Mouse (Mus musculus) liver, embryonic 15.5 days (tissue): ENCODE data around the gene Dag1. TPM values are rescaled to one million over a fixed set of nuclear protein-coding genes. Genes with fewer than 3 reads are reported as not detected.

Experiments used
- polyA plus RNA-seq: library from polyadenylated mRNA; unstranded; fragments of >200 nt; fragmentation: Nextera tagmentation; extraction: Ambion mirVana; gene quantifications from 2 replicates; pipeline ENCODE4 v1.2.1, GENCODE M21; 2015

Gene Dag1
- polyA plus RNA-seq, 1 experiment from 2014 or later = 16.0 TPM

Other genes starting within 250 kb of the Dag1 start
- 15.3 and 16.3 TPM in 2 replicates for gene Gmppb, start 214.7 kb downstream of the Dag1 start, polyA plus RNA-seq
- 1.5 and 1.8 TPM in 2 replicates for gene Amigo3, start 210.8 kb downstream of the Dag1 start, polyA plus RNA-seq
- 41.1 and 51.2 TPM in 2 replicates for gene Mst1, start 183.5 kb downstream of the Dag1 start, polyA plus RNA-seq
- gene Rnf123, start 180.6 kb downstream of the Dag1 start, polyA plus RNA-seq = 100 and 123 TPM in 2 replicates
- 194 and 242 TPM in 2 replicates for gene Apeh, start 169.4 kb downstream of the Dag1 start, polyA plus RNA-seq
- 1.4 TPM in 2 replicates for gene Bsn, start 73.6 kb downstream of the Dag1 start, polyA plus RNA-seq
- 5.8 and 6.7 TPM in 2 replicates for gene Nicn1, start 26.5 kb upstream of the Dag1 start, polyA plus RNA-seq
- 11.9 and 13.3 TPM in 2 replicates for gene Amt, start 32.9 kb upstream of the Dag1 start, polyA plus RNA-seq
- gene Rhoa, start 42.2 kb upstream of the Dag1 start, polyA plus RNA-seq = 190 and 202 TPM in 2 replicates
- gene Tcta, start 42.2 kb upstream of the Dag1 start, polyA plus RNA-seq = 14.1 and 14.4 TPM in 2 replicates
- 6,133 and 6,280 TPM in 2 replicates for gene Gpx1, start 74.9 kb upstream of the Dag1 start, polyA plus RNA-seq
- 65.1 and 76.5 TPM in 2 replicates for gene Usp4, start 83.9 kb upstream of the Dag1 start, polyA plus RNA-seq
- gene 1700102P08Rik, start 128.8 kb upstream of the Dag1 start, polyA plus RNA-seq = 0.41 and 0.86 TPM in 2 replicates
- 0.03 and 0.17 TPM in 2 replicates for gene Ccdc36, start 164.5 kb upstream of the Dag1 start, polyA plus RNA-seq
- not detected in 2 replicates for gene BC048562, start 172.5 kb upstream of the Dag1 start, polyA plus RNA-seq
- gene Ccdc71, start 196.6 kb upstream of the Dag1 start, polyA plus RNA-seq = 18.7 and 19.4 TPM in 2 replicates
- 12.5 and 15.9 TPM in 2 replicates for gene Klhdc8b, start 197.6 kb upstream of the Dag1 start, polyA plus RNA-seq
- 8.5 and 9.0 TPM in 2 replicates for gene Lamb2, start 215.8 kb upstream of the Dag1 start, polyA plus RNA-seq
- gene Usp19, start 226.6 kb upstream of the Dag1 start, polyA plus RNA-seq = 26.1 and 31.1 TPM in 2 replicates
- 52.6 and 61.9 TPM in 2 replicates for gene Qars, start 243.7 kb upstream of the Dag1 start, polyA plus RNA-seq